Mouse (Mus musculus) forebrain, postnatal 0 days (tissue): Measurements from ENCODE around the gene Slbp. TPM values are rescaled to one million over a fixed set of nuclear protein-coding genes. Genes with fewer than 3 reads are reported as not detected.

ENCODE experiments used
- ATAC-seq: fragments of 200-750 bp; cut with Nextera tagmentation; 2 replicates; pipeline ENCODE4 v1.8.0; 2017; ENCODE audit warnings: mild to moderate bottlenecking, moderate library complexity
- DNase-seq: peaks from one replicate; pipeline ENCODE4 v3.0.0-alpha.2; 2015
- H3K27ac ChIP-seq: fragments of 300-500 bp; sonication (generic); 2 replicates; pipeline ENCODE4 v1.5.1; 2014; ENCODE audit warnings: low read depth, mild to moderate bottlenecking, antibody characterized with exemption, low read length, moderate library complexity, mixed read lengths
- H3K27me3 ChIP-seq: fragments of 300-500 bp; sonication (generic); 2 replicates; pipeline ENCODE4 v1.6.1; 2014; ENCODE audit warnings: mild to moderate bottlenecking, low read length, mixed read lengths; ENCODE audit not compliant: insufficient read depth
- H3K36me3 ChIP-seq: fragments of 300-500 bp; sonication (generic); 2 replicates; pipeline ENCODE4 v1.6.1; 2014; ENCODE audit warnings: mild to moderate bottlenecking, moderate library complexity; ENCODE audit not compliant: insufficient read depth
- H3K4me1 ChIP-seq: fragments of 300-500 bp; sonication (generic); 2 replicates; pipeline ENCODE4 v1.6.1; 2014; ENCODE audit warnings: antibody characterized with exemption; ENCODE audit not compliant: insufficient read depth
- H3K4me2 ChIP-seq: fragments of 300-500 bp; sonication (generic); 2 replicates; pipeline ENCODE4 v1.6.1; 2014; ENCODE audit warnings: low read depth, mild to moderate bottlenecking, moderate library complexity
- H3K4me3 ChIP-seq: fragments of 300-500 bp; sonication (generic); 2 replicates; pipeline ENCODE4 v1.5.1; 2014; ENCODE audit warnings: low read depth, low read length, mixed read lengths
- H3K9ac ChIP-seq: fragments of 300-500 bp; sonication (generic); 2 replicates; pipeline ENCODE4 v1.6.1; 2014; ENCODE audit warnings: mild to moderate bottlenecking
- H3K9me3 ChIP-seq: fragments of 300-500 bp; sonication (generic); 2 replicates; pipeline ENCODE4 v1.6.1; 2016; ENCODE audit warnings: low read length
- CTCF ChIP-seq: sonication (generic); IDR thresholded peaks from 2 replicates; pipeline ENCODE4 v1.5.1; 2016; ENCODE audit warnings: antibody characterized with exemption, control low read depth, low read depth
- WGBS: fragments of 180-500 bp; shearing (Covaris S2); extraction: QIAGEN DNeasy Blood & Tissue Kit; methylation state at CpG from one replicate; pipeline ENCODE4 v1.1.7; 2014; 5-methylcytosine and 5-hydroxymethylcytosine counted together
- polyA plus RNA-seq: library from polyadenylated mRNA; unstranded; fragments of >200 nt; fragmentation: Nextera tagmentation; extraction: Ambion mirVana; gene quantifications from 2 replicates; pipeline ENCODE4 v1.2.1, GENCODE M21; 2015
- total RNA-seq: library from RNA; depleted of rRNA; stranded (reverse); fragments of >200 nt; gene quantifications from 2 replicates; pipeline ENCODE4 v1.2.3, GENCODE M21; 2014

Slbp gene
- total and polyA plus RNA-seq, 2 experiments from 2014 or later: 88.7 to 94.4 TPM

- H3K27me3 ChIP-seq: no peaks in the 10 kb centered on the region
- ATAC-seq: no peak
- H3K9me3 ChIP-seq: no peaks in the 10 kb centered on the region
- H3K9ac ChIP-seq: peak overlapping the region; percentile 52; the same call in 1 of the 2 replicates
- DNase-seq: no peak
- peak overlapping the region; percentile 89 for H3K4me2 ChIP-seq
- H3K4me1 ChIP-seq: no peaks in the 10 kb centered on the region; the same call in 1 of the 2 replicates
- H3K4me3 ChIP-seq: no peak overlapping the region
- H3K27ac ChIP-seq: no peak overlapping the region
- H3K36me3 ChIP-seq: no peaks in the 10 kb centered on the region
- WGBS: 80% methylated on average over 4 of the region's 4 CpGs
- TF ChIP-seq CTCF: no peak
These were observed 21.8 kb downstream of the Slbp start for GRCm38 (mm10) chr5:33630615-33631014.

- Histone ChIP-seq H3K4me3 (peak overlapping the region; percentile 77), H3K4me1 (no peaks in the 10 kb centered on the region; the same call in 1 of the 2 replicates), H3K27ac (0 out of 2 replicates have a peak overlapping the region, but pooled peaks have one; percentile 24), H3K36me3 (no peaks in the 10 kb centered on the region), H3K9ac (peak overlapping the region; percentile 52), H3K27me3 (no peaks in the 10 kb centered on the region), H3K9me3 (no peaks in the 10 kb centered on the region), H3K4me2 (peak overlapping the region; percentile 89)
- 6% methylated on average over 9 of the region's 9 CpGs for WGBS
- TF ChIP-seq CTCF: no peak
- DNase-seq (no peak), ATAC-seq (peak; percentile 5; the same call in 1 of the 2 replicates)
These were observed 22.3 kb downstream of the Slbp start for GRCm38 (mm10) chr5:33630061-33630460.

GRCm38 (mm10) chr5:33629301-33629987 is 22.9 kb downstream of the Slbp start, which contains the start of the genes Fam53a and Gm9903:
Gene Fam53a (minus strand): TSS chr5:33629635.
Gene Gm9903 (plus strand): TSS chr5:33629925.
- TF ChIP-seq CTCF: peak; percentile 56
- WGBS: 2% methylated on average over 74 of the region's 99 CpGs

GRCm38 (mm10) chr5:33628820-33629300 is 23.5 kb downstream of the Slbp start:
- Histone ChIP-seq H3K36me3 (no peaks in the 10 kb centered on the region), H3K27ac (peak overlapping the region; percentile 79), H3K4me2 (peak overlapping the region; percentile 89), H3K27me3 (no peaks in the 10 kb centered on the region), H3K4me1 (no peaks in the 10 kb centered on the region; the same call in 1 of the 2 replicates), H3K9me3 (no peaks in the 10 kb centered on the region), H3K4me3 (peak overlapping the region; percentile 77), H3K9ac (peak overlapping the region; percentile 73)
- peak; percentile 55 for DNase-seq
- ATAC-seq: peak; percentile 15; the same call in 1 of the 2 replicates
- TF ChIP-seq CTCF: no peak
- WGBS: under 1% methylated on average over 24 of the region's 24 CpGs

More at GRCm38 (mm10) chr5:33629301-33629987, 22.9 kb downstream of the Slbp start, which contains the start of the genes Fam53a and Gm9903:
- peak within 1 kb of the TSS; percentile 77 for H3K4me3 ChIP-seq
- H3K9ac ChIP-seq: peak within 1 kb of the TSS; percentile 73
- H3K36me3 ChIP-seq: no peaks in the 10 kb centered on the region
- H3K4me1 ChIP-seq: no peaks in the 10 kb centered on the region; the same call in 1 of the 2 replicates
- DNase-seq (peak; percentile 98), ATAC-seq (peak; percentile 99)
- H3K27ac ChIP-seq: peak within 1 kb of the TSS; percentile 79
- no peaks in the 10 kb centered on the region for H3K9me3 ChIP-seq
- no peaks in the 10 kb centered on the region for H3K27me3 ChIP-seq
- H3K4me2 ChIP-seq: peak within 1 kb of the TSS; percentile 89

- H3K4me1 ChIP-seq: no peaks in the 10 kb centered on the region; the same call in 1 of the 2 replicates
- H3K9ac ChIP-seq: no peak overlapping the region
- no peak for DNase-seq
- no peak overlapping the region for H3K4me3 ChIP-seq
- H3K27me3 ChIP-seq: no peaks in the 10 kb centered on the region
- WGBS: 41% methylated on average over 4 of the region's 4 CpGs
- TF ChIP-seq CTCF: no peak
- no peak overlapping the region for H3K27ac ChIP-seq
- ATAC-seq: no peak
- no peaks in the 10 kb centered on the region for H3K36me3 ChIP-seq
- no peaks in the 10 kb centered on the region for H3K9me3 ChIP-seq
- H3K4me2 ChIP-seq: 0 out of 2 replicates have a peak overlapping the region, but pooled peaks have one; percentile 89
These were observed 24.4 kb downstream of the Slbp start for GRCm38 (mm10) chr5:33627968-33628367.

GRCm38 (mm10) chr5:33623766-33624165 is 28.6 kb downstream of the Slbp start:
- no peak overlapping the region for H3K4me3 ChIP-seq
- H3K4me2 ChIP-seq: no peak overlapping the region
- H3K9ac ChIP-seq: no peak overlapping the region
- WGBS: 76% methylated on average over 3 of the region's 3 CpGs
- DNase-seq (no peak), ATAC-seq (no peak)
- no peaks in the 10 kb centered on the region for H3K36me3 ChIP-seq
- H3K4me1 ChIP-seq: no peaks in the 10 kb centered on the region
- H3K27ac ChIP-seq: no peak overlapping the region
- no peak for TF ChIP-seq CTCF
- H3K27me3 ChIP-seq: no peaks in the 10 kb centered on the region
- H3K9me3 ChIP-seq: no peaks in the 10 kb centered on the region

GRCm38 (mm10) chr5:33622671-33623070 is 29.7 kb downstream of the Slbp start:
- no peak for TF ChIP-seq CTCF
- no peak overlapping the region for H3K27ac ChIP-seq

More at GRCm38 (mm10) chr5:33622671-33623070, 29.7 kb downstream of the Slbp start:
- Histone ChIP-seq H3K9ac (no peak overlapping the region), H3K4me2 (no peak overlapping the region), H3K36me3 (no peaks in the 10 kb centered on the region), H3K9me3 (no peaks in the 10 kb centered on the region), H3K27me3 (no peaks in the 10 kb centered on the region), H3K4me1 (no peaks in the 10 kb centered on the region), H3K4me3 (no peak overlapping the region)
- ATAC-seq: no peak
- 94% methylated on average over 2 of the region's 2 CpGs for WGBS
- DNase-seq: no peak
